Mouse (Mus musculus) activated CD4-positive, CD25-positive, alpha-beta regulatory T cell, adult 4 months (primary cell): ENCODE measurements around the gene Tbc1d32. TPM values are rescaled to one million over a fixed set of nuclear protein-coding genes. Genes with fewer than 3 reads are reported as not detected.

ENCODE experiments used
- ATAC-seq: one replicate; pipeline ENCODE4 v1.8.0; 2017
- polyA plus RNA-seq, 2 experiments: library from polyadenylated mRNA; unstranded; fragments of 100-300 nt; shearing (Covaris generic); gene quantifications; one replicate each; pipeline ENCODE4 v1.2.1; 2017

The Tbc1d32 gene
- polyA plus RNA-seq, 2 experiments from 2014 or later, result 1.3 to 1.4 TPM

DNA sequence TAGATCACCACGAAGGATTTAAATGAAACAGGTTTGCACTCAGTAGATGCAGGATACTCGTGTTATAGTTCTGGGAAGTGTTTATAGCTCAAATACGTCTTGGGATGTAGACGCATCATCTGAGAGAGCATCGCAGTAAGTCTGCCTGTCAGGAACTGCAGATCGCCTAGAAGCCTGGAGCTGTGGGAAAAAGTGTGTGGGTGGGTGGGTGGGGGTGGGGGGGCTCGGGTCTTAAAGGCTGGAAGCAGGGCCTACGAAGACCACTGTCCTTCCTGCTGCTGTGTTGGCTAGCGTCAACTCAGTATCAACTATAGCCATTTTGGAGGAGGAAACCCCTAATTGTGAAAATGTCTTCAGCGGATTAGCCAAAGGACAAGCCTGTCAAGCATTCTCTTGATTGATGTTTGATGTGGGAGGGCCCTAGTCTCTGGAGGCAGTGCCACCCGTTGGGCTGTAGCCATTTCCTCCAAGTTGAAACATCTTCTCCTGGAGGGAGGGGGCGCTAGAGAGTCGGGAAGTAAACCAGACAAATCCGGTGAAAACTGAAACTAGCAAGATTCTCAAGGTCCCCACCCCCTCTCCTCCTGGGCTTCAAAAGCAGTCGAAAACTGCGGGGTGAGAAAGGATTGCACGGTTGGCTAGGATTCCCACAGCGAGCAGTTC lies 122.0 kb downstream of the Tbc1d32 start, which contains the start of gene Msl3l2:
Gene Msl3l2, plus strand, starts transcription at position 585 of the 663 bp plus-strand sequence.
- ATAC-seq, result peak; percentile 95

DNA sequence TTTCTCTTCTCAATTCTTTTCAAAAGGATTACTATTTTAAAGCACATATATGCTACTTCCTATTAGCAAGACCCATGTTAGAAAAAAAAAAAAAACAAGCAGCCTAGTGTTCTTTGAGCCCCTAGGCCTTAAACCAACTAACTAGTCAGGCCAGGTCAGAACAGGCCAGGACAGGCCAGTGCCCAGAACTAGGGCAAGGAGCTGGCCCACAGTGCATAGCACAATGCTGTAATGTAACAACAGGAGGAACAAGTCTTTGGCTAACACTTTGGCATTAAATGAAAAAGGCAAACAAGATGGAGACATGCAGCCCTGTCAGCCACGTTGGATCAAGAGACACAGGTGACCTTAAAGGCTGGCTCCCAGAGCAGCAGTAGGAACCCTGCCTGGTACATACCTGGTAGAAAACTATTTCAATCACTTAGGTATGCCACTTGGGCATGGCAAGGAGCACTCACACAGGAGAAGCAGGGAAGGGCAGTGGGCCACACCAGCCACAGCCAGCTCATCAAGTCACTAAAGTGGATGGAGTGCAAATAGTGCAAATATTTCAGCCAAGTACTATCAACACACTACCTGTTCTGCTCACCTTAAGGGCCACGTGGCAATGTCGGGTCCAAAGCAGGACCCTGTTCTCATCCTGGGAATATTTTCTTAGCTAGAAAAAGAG lies 128.7 kb downstream of the Tbc1d32 start:
- ATAC-seq, result no peak

DNA sequence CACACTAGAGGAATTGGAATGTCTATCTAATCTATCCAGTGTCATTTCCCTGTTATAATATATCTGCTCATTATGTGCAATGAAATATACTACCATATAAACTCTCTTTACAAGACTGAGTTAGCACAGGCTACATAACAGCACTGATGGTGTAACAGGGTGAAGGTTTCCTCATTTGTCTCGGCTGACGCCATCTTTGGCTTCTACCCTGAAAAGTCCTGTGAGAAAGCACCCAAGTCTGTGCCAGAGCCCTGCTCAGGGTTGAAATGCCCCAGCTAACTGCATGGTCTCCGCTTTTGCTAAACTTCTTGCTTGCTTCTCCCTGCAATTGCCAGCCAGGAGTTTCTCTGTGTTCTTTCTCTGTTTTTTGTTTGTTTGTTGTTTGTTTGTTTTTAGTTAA lies 129.4 kb downstream of the Tbc1d32 start:
- no peak for ATAC-seq

DNA sequence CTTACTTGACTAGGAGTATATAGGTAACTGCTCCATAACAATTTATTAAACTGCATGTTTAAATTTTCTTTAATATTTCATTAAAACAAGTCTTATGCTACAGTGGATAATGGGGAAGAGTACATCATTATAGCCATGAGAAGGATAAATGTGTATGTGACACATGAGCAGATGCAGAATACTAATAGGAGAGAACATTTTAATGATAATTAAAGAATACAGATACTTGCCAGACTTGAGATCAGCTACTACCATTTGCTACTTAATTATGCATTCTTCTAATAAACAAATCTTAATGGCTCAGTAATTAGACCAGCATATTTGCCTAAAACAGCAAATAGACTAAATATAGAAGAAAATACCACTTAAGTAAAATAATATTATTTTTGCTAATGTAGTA lies 131.7 kb downstream of the Tbc1d32 start:
- ATAC-seq, result no peak

DNA sequence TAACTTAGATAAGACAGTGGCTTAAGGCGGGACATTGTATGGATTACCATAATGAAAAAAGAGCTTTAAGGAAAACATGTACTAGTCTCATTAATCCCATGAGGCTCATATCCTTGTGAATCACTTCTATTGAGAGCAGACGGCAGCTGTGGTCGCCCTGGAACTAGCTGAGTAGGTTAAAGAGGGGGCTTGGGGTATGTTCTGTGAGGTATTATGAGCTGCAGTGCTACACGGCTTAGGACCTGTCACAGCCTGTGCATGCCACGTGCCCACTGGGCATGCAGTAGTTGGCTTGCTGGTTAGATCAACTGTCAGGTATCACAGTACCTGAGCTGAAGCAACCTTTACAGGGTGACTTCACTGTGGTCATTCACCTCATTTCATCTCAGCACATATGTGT lies 133.9 kb downstream of the Tbc1d32 start:
- no peak for ATAC-seq

DNA sequence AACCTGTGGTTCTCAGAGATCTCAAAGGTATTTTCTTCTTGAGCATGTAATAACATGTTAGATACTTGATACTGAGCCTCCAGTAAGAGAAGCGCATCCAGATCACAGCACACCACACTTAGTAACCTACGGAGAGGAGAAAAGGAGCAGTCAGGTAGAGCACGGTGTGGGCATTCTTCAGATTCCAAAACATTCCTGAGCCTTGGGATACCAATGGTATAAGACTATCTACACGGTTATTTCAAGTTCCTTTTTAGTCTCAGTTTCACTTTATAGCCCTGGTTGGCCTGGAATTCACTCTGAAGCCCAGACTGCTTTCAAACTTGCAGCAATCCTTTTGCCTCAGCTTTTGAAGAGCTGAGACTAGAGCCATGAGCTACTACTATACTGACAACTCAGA lies 138.8 kb downstream of the Tbc1d32 start:
- no peak for ATAC-seq

DNA sequence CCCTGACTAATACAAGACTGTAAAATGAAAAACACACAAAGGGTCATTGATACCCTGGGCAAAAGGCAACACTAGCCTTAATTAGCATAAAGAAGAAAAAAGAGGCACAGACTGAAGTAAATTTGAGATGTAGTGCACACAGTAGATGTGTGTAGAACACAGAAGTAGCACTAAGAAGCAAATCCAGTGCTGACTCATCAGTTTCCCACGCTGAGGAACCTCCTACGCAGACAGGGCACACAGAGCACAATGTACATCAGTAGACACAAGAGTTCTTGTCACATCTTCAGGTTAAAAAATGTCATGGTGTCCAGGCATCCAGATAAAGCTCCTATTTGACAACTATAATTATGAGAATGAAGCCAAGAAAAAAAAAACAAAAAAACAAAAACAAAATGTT lies 165.7 kb downstream of the Tbc1d32 start:
- ATAC-seq, result no peak

DNA sequence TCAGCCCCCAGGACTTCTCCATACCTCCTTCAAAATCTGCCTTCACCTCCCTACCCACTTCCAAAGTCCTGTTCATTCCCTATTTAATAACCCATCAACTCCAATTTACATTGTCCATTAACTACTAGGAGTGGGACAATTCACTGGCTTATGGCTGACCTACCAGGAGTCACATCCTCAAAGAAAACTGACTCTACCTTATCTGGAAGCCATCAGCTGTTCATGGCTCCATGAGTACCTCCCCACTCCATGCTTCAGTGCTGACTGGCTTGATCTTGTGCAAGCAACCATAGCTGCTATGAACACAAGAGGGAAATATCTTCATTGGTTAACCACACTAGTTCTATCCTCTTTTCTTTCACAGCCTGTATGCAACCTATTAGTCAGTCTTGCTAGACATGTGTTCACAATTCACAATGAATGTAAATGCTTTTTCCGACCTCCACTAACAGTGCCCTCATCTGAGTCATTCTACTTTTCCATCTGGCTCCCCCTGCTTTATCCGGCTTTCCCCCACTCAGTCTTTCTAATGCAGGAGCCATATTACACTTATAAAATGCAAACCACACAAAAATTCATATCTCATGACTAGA lies 167.2 kb downstream of the Tbc1d32 start:
- no peak for ATAC-seq

DNA sequence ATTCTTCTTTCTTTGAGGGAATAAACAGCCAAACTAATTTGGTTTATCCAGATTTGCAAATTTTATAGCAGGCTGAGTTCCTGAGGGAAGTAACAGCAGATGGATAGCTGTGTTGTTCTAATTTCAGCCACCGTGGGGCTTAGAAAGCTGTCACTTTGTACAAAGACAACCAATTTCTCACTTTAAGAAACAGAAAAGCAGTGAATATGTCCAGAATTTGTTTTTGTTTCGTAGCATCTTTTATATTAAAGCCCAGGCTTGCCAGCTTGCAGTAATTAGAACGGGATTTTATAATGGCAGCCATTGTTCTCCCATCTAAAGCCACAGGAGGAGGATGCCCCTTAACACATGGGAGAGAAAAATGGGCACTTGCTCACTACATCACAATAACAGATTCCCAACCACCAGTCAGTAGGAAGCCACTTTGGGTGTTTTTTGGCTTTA lies 169.5 kb downstream of the Tbc1d32 start:
- no peak for ATAC-seq

DNA sequence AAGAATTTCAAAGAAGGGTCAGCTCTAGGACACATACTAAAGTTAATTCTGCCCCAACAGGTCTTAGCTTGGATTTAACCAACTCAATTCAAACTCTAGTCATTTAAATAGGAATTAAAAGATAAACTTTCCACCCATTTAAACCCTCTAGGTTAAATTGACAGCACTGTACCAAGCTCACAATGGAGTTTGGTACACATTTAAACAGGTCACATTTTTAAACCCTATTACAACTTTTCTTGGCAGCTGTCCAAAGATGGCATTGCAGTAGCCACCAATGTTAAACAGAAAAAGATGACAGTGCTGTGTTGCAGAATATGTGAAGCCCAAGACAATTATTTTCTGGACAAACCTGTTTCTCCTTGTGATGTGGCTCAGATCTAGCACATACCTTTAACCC lies 203.1 kb downstream of the Tbc1d32 start:
- ATAC-seq, result no peak

DNA sequence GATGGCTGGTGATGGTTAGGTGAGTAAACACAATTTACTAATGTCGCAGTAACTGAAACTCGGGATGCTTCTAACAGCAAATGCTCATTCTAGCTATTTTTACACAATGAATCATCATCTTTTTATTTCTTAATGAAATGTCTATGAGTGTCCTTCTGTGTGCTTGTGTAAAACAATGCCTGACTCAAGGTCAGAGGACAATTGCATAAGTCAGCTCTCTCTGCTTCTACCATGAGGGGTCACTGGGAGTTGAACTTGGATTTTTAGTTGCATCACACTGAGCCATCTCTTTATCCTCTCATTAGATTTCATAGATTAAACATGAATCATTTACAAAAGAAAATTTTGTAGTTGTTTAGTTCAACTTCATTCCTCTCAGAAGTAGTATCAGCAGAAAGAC lies 203.9 kb downstream of the Tbc1d32 start:
- no peak for ATAC-seq

DNA sequence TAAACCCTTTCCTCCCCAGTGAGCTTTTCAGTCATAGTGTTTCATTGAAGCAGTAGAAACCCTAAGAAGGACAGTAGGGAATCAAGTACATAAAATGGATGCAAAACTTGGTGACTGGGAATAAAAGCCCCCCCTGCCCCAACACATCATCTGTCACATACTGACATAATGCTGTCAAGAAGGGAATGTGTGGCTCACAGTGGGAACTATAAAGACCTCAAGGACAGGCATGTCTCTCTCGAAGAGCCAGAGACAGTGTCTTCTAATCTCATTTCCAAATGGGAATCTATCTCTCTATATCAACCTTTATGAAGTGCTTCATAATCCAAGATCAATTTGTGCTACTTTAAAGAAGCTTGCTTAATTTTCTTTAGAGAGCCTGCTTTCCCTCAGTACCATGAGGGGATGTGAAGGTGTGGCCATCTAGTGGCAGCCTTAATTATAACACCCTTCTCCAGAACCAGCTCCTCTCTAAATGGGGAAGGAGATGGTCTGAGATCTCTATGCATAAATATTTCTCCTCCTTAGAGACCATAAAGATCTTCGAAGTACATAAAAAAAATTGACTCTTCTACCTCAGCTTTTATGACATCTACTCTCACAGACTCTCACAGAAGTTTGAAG lies 248.5 kb downstream of the Tbc1d32 start:
- peak; percentile 69 for ATAC-seq

DNA sequence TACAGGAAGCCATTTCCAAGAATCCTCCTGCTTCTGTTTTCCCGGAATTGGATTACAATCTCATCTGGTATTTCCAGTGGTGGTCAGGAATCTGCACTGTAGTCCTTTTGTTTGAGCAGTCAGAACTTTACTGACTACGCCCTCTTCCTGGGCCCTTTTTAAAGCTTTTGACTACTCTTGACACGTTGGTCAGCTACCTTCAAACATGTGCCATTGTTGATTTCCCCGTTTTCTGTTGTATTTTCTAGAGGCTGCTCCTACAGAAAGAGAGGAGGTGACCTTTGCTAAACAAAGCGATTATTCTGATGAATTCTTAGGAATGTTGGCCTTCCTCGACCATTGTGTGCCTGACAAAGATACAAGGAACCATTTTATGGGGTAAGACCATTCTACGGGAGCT lies 250.5 kb downstream of the Tbc1d32 start:
- no peak for ATAC-seq

Other genes starting within 250 kb of the Tbc1d32 start
- 1 to 10 TPM; 2.0 to 2.1 TPM for gene Msl3l2, start 121.8 kb downstream of the Tbc1d32 start, polyA plus RNA-seq
- gene Gja1, start 148.6 kb upstream of the Tbc1d32 start, polyA plus RNA-seq, result under 1 TPM in 1 of 2 experiments, not detected in 1; 0.21 TPM